Mouse (Mus musculus): ENCODE data around the gene Rin1.

- TF ChIP-seq CTCF (IDR thresholded peaks at IDR 0.05; ENCODE audit: extremely low read depth, insufficient read depth, low read length) (no peak), POLR2A (IDR thresholded peaks at IDR 0.05; ENCODE audit: extremely low read depth, insufficient read depth, low read length) (no peak)
These were observed 14.8 kb downstream of the Rin1 start for GRCm38 (mm10) chr19:5065104-5065503.

All from cortical plate, adult 2 months (tissue).